Mouse (Mus musculus) cerebellum, adult 2 months (tissue): Measurements from ENCODE around the gene Ltbp1. TPM values are rescaled to one million over a fixed set of nuclear protein-coding genes. Genes with fewer than 3 reads are reported as not detected.
"Not testable (repeated sequence)": the region's sequence is repeated elsewhere in the genome, so short reads cannot be mapped to it uniquely, and the experiment has no call there.

Source experiments
- DNase-seq, 2 experiments: peaks; one replicate each; pipeline ENCODE4 v3.0.0; 2021
- H3K27ac ChIP-seq: fragments of 200-500 bp; 2 replicates; pipeline ENCODE4 v1.5.1; 2012; ENCODE audit warnings: low read length, control low read depth, inconsistent platforms; ENCODE audit not compliant: insufficient read depth
- H3K27me3 ChIP-seq: fragments of 200-500 bp; 2 replicates; pipeline ENCODE4 v1.6.1; 2012; ENCODE audit warnings: inconsistent platforms, mild to moderate bottlenecking, low read length, moderate library complexity; ENCODE audit not compliant: control insufficient read depth, insufficient read depth
- H3K4me1 ChIP-seq: fragments of 200-500 bp; 2 replicates; pipeline ENCODE4 v1.6.1; 2011; ENCODE audit warnings: low read length; ENCODE audit not compliant: control insufficient read depth, insufficient read depth
- H3K4me3 ChIP-seq: fragments of 200-500 bp; replicated peaks from 2 replicates; pipeline ENCODE3; 2011; ENCODE audit warnings: mild to moderate bottlenecking, low read depth, low read length, control low read depth; ENCODE audit not compliant: insufficient read depth
- CTCF ChIP-seq: fragments of 200-500 bp; IDR thresholded peaks from 2 replicates; pipeline ENCODE4 v1.5.1; 2011; ENCODE audit warnings: low read depth, mild to moderate bottlenecking, control low read depth, low read length, moderate library complexity, borderline replicate concordance; ENCODE audit not compliant: insufficient read depth
- POLR2A ChIP-seq: fragments of 200-500 bp; IDR thresholded peaks from 2 replicates; pipeline ENCODE4 v1.6.1; 2011; ENCODE audit warnings: low read length, control low read depth, borderline replicate concordance; ENCODE audit not compliant: insufficient read depth
- WGBS: fragments of 180-500 bp; shearing (Covaris S2); methylation state at CpG from one replicate; pipeline ENCODE4 v1.1.7; 2018; 5-methylcytosine and 5-hydroxymethylcytosine counted together
- polyA plus RNA-seq: library from polyadenylated mRNA; depleted of rRNA; stranded (reverse); fragments of >200 nt; gene quantifications from 2 replicates; pipeline ENCODE4 v1.2.3, GENCODE M21; 2012

The Ltbp1 gene
- polyA plus RNA-seq, 1 experiment: 1.8 TPM

DNA sequence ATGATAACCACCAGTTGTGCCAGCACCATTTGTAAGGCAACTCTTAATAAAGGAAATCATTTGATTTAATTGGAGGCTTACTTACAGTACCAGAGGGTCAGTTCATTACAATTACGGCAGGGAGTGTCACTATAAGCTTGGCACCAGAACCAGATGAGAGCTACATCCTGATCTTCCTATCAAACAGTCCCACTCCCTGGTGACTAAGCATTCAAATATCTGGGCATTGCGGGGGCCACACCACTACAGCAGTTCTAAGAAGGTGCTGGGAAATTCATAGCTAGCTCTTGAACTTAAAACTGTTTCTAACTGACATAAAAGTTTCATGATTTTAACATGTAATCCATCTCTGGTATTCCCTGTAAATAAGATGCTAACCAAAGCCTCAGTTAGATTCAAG is 134.4 kb downstream of the Ltbp1 start:
- no peak for TF ChIP-seq POLR2A
- no peak for TF ChIP-seq CTCF
- Histone ChIP-seq H3K27ac (no peak overlapping the region), H3K4me1 (no peaks in the 10 kb centered on the region), H3K4me3 (no peak overlapping the region), H3K27me3 (no peaks in the 10 kb centered on the region)
- WGBS: 86% methylated on average over 2 of the region's 2 CpGs
- DNase-seq: no peak

DNA sequence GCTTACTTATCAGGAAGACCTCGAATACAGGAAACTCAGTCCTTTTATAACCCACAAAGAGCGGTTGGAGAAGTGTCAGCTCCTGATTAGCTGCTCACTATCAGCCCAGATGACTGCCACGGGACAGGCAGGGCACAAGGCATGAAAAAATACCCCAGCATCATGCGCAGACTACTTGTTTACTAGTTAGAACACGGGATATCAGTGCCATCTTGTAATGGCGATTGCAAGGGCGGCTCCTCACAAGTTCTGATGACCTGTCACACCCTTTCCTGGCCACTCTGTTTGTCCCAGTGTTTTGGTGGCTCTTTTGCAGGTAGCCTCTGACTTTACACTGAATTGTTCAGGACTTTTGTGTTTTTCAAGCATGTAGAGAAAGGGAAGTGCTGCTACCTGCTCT is 137.5 kb downstream of the Ltbp1 start:
- H3K4me1 ChIP-seq, H3K27me3 ChIP-seq, DNase-seq, H3K4me3 ChIP-seq, H3K27ac ChIP-seq: not testable (repeated sequence)
- 93% methylated on average over 7 of the region's 7 CpGs for WGBS

DNA sequence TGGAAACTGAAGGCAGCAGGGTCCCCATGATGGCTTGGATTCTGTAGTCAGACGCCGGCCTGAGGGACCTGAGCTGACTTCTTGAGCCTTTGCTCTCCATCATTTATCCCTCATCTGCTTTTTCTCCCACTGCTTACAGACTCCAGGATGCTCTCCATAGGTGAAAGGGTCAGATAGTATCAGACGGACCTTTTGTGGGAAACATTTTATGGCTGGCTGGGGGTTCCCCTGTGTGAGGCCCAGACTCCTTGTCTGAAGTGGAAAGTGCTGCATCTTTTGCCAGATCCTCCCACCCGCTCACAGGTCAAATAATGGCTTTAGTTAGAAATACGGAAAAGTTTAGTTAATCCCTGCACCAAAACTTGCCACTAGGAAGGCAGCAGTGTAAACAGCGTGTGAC is 138.6 kb downstream of the Ltbp1 start:
- no peaks in the 10 kb centered on the region for H3K4me1 ChIP-seq
- no peak for DNase-seq
- no peaks in the 10 kb centered on the region for H3K27me3 ChIP-seq
- H3K27ac ChIP-seq: no peak overlapping the region
- TF ChIP-seq CTCF (no peak), POLR2A (no peak)
- H3K4me3 ChIP-seq: no peak overlapping the region
- 38% methylated on average over 6 of the region's 6 CpGs for WGBS

DNA sequence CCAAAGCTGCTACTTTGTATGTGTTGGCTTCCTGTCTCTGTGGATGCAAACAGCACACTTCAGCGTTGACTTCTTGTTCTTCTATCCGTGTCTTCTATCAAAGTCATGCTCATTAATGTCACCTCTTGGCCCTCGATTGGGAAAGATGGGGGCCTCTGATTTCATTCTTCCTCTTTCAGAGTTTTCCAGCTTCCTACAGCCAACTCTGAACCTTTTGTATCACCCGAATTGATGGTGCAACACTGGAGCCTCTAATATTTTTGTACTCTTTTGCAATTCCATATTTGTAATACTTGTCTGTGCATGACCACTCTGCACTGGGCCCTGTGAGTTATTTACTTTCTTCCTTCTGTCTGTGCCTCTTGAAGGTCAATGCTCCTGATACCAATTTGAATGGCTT is 141.8 kb downstream of the Ltbp1 start:
- DNase-seq: no peak
- H3K27ac ChIP-seq: no peak overlapping the region
- H3K27me3 ChIP-seq: no peaks in the 10 kb centered on the region
- TF ChIP-seq POLR2A: no peak
- no peak for TF ChIP-seq CTCF
- WGBS: 90% methylated on average over 4 of the region's 4 CpGs
- H3K4me3 ChIP-seq: no peak overlapping the region
- no peaks in the 10 kb centered on the region for H3K4me1 ChIP-seq

DNA sequence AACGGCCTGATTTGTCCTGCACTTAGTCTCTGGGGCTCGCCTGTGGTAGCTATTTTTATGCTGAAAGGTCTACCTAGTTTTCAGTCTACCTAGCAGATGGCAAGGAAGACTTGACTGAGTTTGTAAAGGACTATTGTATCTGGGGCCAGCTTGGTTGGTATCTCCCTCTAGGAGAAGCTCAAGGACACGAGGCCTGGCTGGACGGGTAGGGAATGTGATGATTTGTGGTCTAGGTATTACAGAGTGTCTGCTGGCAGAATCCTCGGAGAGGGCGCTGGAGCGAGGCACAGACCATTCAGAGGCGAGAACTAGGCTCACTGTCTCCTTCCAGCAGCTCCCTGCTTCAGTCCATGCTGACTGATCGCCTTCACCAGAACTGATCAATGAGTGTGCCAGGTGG is 146.4 kb downstream of the Ltbp1 start:
- 64% methylated on average over 9 of the region's 9 CpGs for WGBS
- TF ChIP-seq CTCF (no peak), POLR2A (no peak)
- H3K27ac ChIP-seq: no peak overlapping the region
- no peak overlapping the region for H3K4me3 ChIP-seq
- no peak for DNase-seq
- H3K27me3 ChIP-seq: no peaks in the 10 kb centered on the region
- no peaks in the 10 kb centered on the region for H3K4me1 ChIP-seq

DNA sequence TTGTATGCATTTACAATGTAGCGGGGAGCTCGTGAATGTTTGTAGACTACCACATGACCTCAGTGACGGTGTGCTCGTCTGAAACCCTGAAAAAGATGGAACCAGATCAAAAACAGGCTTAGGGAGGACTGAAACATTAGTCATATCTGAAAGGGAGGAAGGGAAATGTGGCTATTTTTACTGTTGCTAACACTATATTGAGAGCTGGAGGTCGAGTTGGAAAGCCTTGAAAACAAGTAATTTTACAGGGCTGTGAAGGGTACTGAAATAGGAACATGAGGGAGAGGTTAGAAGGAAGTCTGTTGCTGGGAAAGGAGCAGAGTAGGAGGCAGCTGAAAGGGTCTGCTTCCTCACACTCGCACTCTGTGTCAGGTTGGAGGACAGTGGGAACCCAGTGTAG is 147.7 kb downstream of the Ltbp1 start:
- H3K27ac ChIP-seq: no peak overlapping the region
- 73% methylated on average over 6 of the region's 6 CpGs for WGBS
- TF ChIP-seq CTCF: no peak
- TF ChIP-seq POLR2A: no peak
- H3K4me1 ChIP-seq: no peaks in the 10 kb centered on the region
- H3K27me3 ChIP-seq: no peaks in the 10 kb centered on the region
- DNase-seq: no peak
- H3K4me3 ChIP-seq: no peak overlapping the region

DNA sequence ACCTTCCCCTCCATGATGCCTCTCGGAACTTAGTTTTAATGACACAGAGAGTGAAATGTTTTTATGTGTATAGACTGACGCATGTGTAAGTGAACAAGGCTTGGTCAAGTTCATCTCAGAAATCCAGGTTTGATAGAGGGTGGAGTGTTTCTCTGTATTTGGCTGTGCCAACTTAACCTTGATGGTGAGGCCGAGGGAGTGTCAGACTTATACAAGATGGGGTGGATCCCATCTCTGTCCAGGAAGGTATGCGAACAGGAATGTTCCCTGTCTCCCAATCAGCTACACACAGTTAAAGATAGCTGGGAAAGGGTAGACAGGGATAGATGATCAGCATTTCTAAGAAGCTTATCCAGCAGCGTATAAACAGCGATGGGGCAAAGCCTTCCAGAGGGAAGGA is 153.0 kb downstream of the Ltbp1 start:
- no peak for DNase-seq
- 86% methylated on average over 6 of the region's 6 CpGs for WGBS
- Histone ChIP-seq H3K27ac (no peak overlapping the region), H3K4me3 (no peak overlapping the region), H3K27me3 (no peaks in the 10 kb centered on the region), H3K4me1 (no peaks in the 10 kb centered on the region)
- TF ChIP-seq POLR2A (no peak), CTCF (no peak)

DNA sequence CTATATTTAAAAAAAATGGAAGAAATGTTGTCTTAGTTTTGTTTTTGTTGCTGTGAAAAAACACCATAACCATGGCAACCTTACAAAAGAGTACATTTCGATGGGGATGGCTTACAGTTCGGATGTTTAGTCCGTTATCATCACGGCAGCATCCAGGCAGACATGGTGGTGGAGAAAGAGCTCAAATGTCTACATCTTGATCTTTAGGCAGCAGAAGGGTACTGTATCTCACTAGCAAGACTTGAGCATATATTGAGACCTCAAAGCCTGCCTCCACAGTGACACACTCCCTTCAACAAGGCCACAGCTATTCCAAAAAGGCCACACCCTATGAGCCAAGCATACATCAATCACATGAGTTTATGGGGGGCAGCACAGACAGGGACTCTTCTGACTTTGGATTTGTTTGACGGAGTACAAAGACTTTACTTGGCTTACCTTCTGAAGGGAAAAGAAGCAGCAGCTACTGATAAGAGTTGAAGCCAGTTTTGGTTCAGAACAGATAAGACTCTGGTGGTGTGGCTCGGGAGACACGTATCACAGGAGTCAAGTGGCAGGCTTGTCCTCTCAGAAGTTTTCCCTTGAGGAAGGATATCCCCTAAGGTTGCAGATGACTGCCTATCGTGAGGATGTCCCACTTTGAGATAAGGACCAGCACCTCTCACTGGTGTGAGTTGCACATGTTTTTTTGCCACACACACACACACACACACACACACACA is 153.9 kb downstream of the Ltbp1 start:
- no peak overlapping the region for H3K27ac ChIP-seq
- DNase-seq: no peak
- no peak for TF ChIP-seq POLR2A
- TF ChIP-seq CTCF: no peak
- 91% methylated on average over 8 of the region's 8 CpGs for WGBS
- no peaks in the 10 kb centered on the region for H3K27me3 ChIP-seq
- H3K4me1 ChIP-seq: no peaks in the 10 kb centered on the region
- no peak overlapping the region for H3K4me3 ChIP-seq

DNA sequence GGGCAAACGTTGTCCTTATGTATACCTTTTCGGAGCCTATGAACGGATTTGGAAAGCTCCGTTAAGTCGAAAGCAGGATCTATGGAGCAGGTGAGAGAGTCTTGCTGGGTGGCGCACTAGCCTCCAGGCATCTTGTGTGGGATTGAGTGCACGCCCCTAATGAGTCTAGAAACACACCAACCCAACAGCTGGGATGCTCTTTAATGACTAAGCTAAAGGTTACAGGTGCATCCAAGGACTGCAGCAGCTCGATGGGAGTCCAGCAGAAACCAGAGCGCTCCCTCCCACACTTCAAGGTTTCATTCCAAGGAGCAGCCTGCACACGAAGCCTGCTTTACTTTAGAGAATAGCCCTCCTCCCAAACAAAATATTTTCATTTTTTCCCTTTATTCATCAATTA is 155.7 kb downstream of the Ltbp1 start:
- Histone ChIP-seq H3K4me1 (no peaks in the 10 kb centered on the region), H3K4me3 (no peak overlapping the region), H3K27ac (no peak overlapping the region), H3K27me3 (no peaks in the 10 kb centered on the region)
- DNase-seq: no peak
- TF ChIP-seq CTCF (no peak), POLR2A (no peak)
- 91% methylated on average over 10 of the region's 10 CpGs for WGBS
